Mouse (Mus musculus) erythroblast, embryonic 14.5 days (primary cell): Measurements from ENCODE around the gene Psma1.

Experiments used
- GATA1 ChIP-seq: IDR thresholded peaks from 2 replicates; pipeline ENCODE4 v1.6.1; 2012; ENCODE audit warnings: low read length, inconsistent platforms, mixed read lengths
- TAL1 ChIP-seq: IDR thresholded peaks from 3 replicates; pipeline ENCODE4 v1.6.1; 2012; ENCODE audit warnings: low read length, inconsistent platforms, mixed read lengths

DNA sequence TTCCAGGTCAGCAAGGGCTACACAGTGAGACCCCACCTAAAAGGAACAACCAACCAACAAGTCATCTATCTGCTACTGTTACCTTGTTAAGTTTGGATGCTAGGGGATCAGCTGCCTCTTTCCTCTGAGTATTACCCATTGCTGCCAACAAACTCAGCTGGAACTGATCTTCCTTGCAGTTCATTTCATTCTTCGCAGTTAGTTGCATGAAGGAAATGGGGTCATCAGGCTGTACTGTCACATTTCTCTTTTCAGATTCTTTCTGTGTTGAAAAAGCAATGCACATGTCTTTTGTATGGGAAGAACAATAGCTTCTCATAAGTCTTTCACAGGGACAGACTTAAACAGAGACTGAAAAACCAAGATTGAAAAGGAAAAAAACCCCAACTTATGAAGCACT is 49.4 kb downstream of the Psma1 start:
- no peak for TF ChIP-seq TAL1
- TF ChIP-seq GATA1: no peak
